Mouse (Mus musculus) midbrain, embryonic 14.5 days (tissue): Measurements from ENCODE around the gene Ttc3. TPM values are rescaled to one million over a fixed set of nuclear protein-coding genes. Genes with fewer than 3 reads are reported as not detected.

Experiments
- ATAC-seq: fragments of 200-750 bp; cut with Nextera tagmentation; 2 replicates; pipeline ENCODE4 v1.8.0; 2017; ENCODE audit warnings: moderate number of reproducible peaks, moderate library complexity; ENCODE audit not compliant: low FRiP score, low TSS enrichment
- DNase-seq: peaks from one replicate; pipeline ENCODE4 v3.0.0-alpha.2; 2015
- H3K27ac ChIP-seq: fragments of 300-500 bp; sonication (generic); replicated peaks from 2 replicates; pipeline ENCODE4 v1.5.1; 2014; ENCODE audit warnings: mild to moderate bottlenecking, low read depth, low read length, moderate library complexity
- H3K27me3 ChIP-seq: fragments of 300-500 bp; sonication (generic); 2 replicates; pipeline ENCODE4 v1.6.1; 2014; ENCODE audit warnings: low read length, control low read depth, mixed read lengths; ENCODE audit not compliant: control insufficient read depth, insufficient read depth
- H3K36me3 ChIP-seq: fragments of 300-500 bp; sonication (generic); 2 replicates; pipeline ENCODE4 v1.6.1; 2014; ENCODE audit warnings: low read length, control low read depth; ENCODE audit not compliant: control insufficient read depth, insufficient read depth
- H3K4me1 ChIP-seq: fragments of 300-500 bp; sonication (generic); 2 replicates; pipeline ENCODE4 v1.6.1; 2014; ENCODE audit warnings: mild to moderate bottlenecking, antibody characterized with exemption, low read length, control low read depth; ENCODE audit not compliant: control insufficient read depth, insufficient read depth
- H3K4me2 ChIP-seq: fragments of 300-500 bp; sonication (generic); 2 replicates; pipeline ENCODE4 v1.6.1; 2014; ENCODE audit warnings: mild to moderate bottlenecking, low read length, moderate library complexity
- H3K4me3 ChIP-seq: fragments of 300-500 bp; sonication (generic); replicated peaks from 2 replicates; pipeline ENCODE4 v1.5.1; 2014; ENCODE audit warnings: low read depth, low read length
- H3K9ac ChIP-seq: fragments of 300-500 bp; sonication (generic); replicated peaks from 2 replicates; pipeline ENCODE4 v1.6.1; 2014; ENCODE audit warnings: mild to moderate bottlenecking, low read length, moderate library complexity
- H3K9me3 ChIP-seq: fragments of 300-500 bp; sonication (generic); 2 replicates; pipeline ENCODE4 v1.6.1; 2016; ENCODE audit warnings: low read length, control low read depth, mixed read lengths; ENCODE audit not compliant: control insufficient read depth
- WGBS: fragments of 180-500 bp; shearing (Covaris S2); extraction: QIAGEN DNeasy Blood & Tissue Kit; methylation state at CpG from one replicate; pipeline ENCODE4 v1.1.7; 2014; 5-methylcytosine and 5-hydroxymethylcytosine counted together
- polyA plus RNA-seq: library from polyadenylated mRNA; unstranded; fragments of >200 nt; fragmentation: Nextera tagmentation; extraction: Ambion mirVana; gene quantifications from 2 replicates; pipeline ENCODE4 v1.2.1, GENCODE M21; 2014

Ttc3 gene
- polyA plus RNA-seq, 1 experiment from 2014 or later = 1,144 TPM

DNA sequence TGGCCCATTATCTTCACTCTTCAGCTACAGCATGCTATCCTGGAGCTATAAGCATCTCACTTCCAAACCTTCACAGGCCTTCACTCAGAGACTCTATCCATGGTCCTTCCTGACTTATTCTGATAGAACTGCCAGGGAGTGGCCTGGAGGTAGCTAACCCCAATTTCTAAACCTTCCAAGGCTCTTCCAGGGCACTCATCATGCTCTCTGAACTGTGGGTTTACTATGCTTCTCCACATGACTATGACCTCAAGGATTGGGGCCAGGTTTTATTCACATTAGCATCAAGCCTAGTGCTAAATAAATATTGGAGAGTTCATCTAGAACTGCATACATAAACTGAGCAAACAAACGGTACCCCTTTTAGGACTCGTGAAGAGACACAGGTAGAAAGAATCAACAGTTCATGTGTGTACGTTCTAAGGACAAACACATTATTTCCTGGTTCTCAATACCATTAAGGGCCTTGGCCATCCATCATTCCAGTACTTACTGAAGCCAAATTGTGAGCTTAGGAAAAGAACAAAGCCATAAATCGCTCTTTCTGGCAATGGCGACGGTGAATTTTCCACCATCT lies 734 bp upstream of the Ttc3 start:
- Histone ChIP-seq H3K9me3 (no peaks in the 10 kb centered on the region), H3K36me3 (peaks cover 9% of the 10 kb centered on the region; the same call in 1 of the 2 replicates), H3K27me3 (no peaks in the 10 kb centered on the region), H3K27ac (peak overlapping the region; percentile 99), H3K4me2 (peak overlapping the region; percentile 80), H3K4me3 (peak overlapping the region; percentile 96), H3K9ac (peak overlapping the region; percentile 79), H3K4me1 (peaks cover 33% of the 10 kb centered on the region)
- 9% methylated on average over 6 of the region's 6 CpGs for WGBS
- peak; percentile 16 for DNase-seq
- ATAC-seq = peak; percentile 0; the same call in 1 of the 2 replicates

GRCm38 (mm10) chr16:94370915-94371300 lies 490 bp downstream of the Ttc3 start:
- peaks cover 37% of the 10 kb centered on the region for H3K4me1 ChIP-seq
- H3K9me3 ChIP-seq = no peaks in the 10 kb centered on the region
- DNase-seq (no peak), ATAC-seq (peak; percentile 78)
- peak overlapping the region; percentile 96 for H3K4me3 ChIP-seq
- H3K36me3 ChIP-seq = peaks cover 4% of the 10 kb centered on the region; the same call in 1 of the 2 replicates
- H3K9ac ChIP-seq = peak overlapping the region; percentile 99
- peak overlapping the region; percentile 99 for H3K27ac ChIP-seq
- H3K27me3 ChIP-seq = no peaks in the 10 kb centered on the region
- H3K4me2 ChIP-seq = peak overlapping the region; percentile 73
- 0% methylated on average over 43 of the region's 43 CpGs for WGBS

GRCm38 (mm10) chr16:94371301-94371931 lies 998 bp downstream of the Ttc3 start, which contains the start of gene Pigp:
Gene Pigp (minus strand): TSS chr16:94371842.
- H3K27ac ChIP-seq = peak within 1 kb of the TSS; percentile 99
- H3K4me1 ChIP-seq = peaks cover 37% of the 10 kb centered on the region
- peak within 1 kb of the TSS; percentile 73 for H3K4me2 ChIP-seq
- peak; percentile 85 for ATAC-seq
- peak within 1 kb of the TSS; percentile 96 for H3K4me3 ChIP-seq
- no peaks in the 10 kb centered on the region for H3K9me3 ChIP-seq
- under 1% methylated on average over 41 of the region's 43 CpGs for WGBS
- H3K27me3 ChIP-seq = no peaks in the 10 kb centered on the region
- 0 out of 2 replicates have a peak, but pooled peaks cover 2% of the 10 kb centered on the region for H3K36me3 ChIP-seq
- H3K9ac ChIP-seq = peak within 1 kb of the TSS; percentile 99
- peak; percentile 95 for DNase-seq

GRCm38 (mm10) chr16:94379386-94379785 lies 9.0 kb downstream of the Ttc3 start:
- no peak overlapping the region for H3K4me3 ChIP-seq
- no peak for ATAC-seq
- H3K9me3 ChIP-seq = no peaks in the 10 kb centered on the region
- H3K9ac ChIP-seq = no peak overlapping the region
- H3K4me1 ChIP-seq = peaks cover 16% of the 10 kb centered on the region
- 95% methylated on average over 1 of the region's 1 CpGs for WGBS
- H3K27ac ChIP-seq = no peak overlapping the region
- no peaks in the 10 kb centered on the region for H3K27me3 ChIP-seq
- H3K4me2 ChIP-seq = no peak overlapping the region
- no peaks in the 10 kb centered on the region for H3K36me3 ChIP-seq
- DNase-seq = no peak

- 0 out of 2 replicates have a peak, but pooled peaks cover 9% of the 10 kb centered on the region for H3K4me1 ChIP-seq
- H3K4me2 ChIP-seq = no peak overlapping the region
- no peak overlapping the region for H3K27ac ChIP-seq
- 96% methylated on average over 3 of the region's 3 CpGs for WGBS
- H3K9me3 ChIP-seq = no peaks in the 10 kb centered on the region
- no peak overlapping the region for H3K9ac ChIP-seq
- H3K36me3 ChIP-seq = peaks cover 12% of the 10 kb centered on the region; the same call in 1 of the 2 replicates
- ATAC-seq (no peak), DNase-seq (no peak)
- no peak overlapping the region for H3K4me3 ChIP-seq
- H3K27me3 ChIP-seq = no peaks in the 10 kb centered on the region
Observed at GRCm38 (mm10) chr16:94383277-94383676, 12.9 kb downstream of the Ttc3 start.

GRCm38 (mm10) chr16:94387690-94388089 lies 17.3 kb downstream of the Ttc3 start:
- Histone ChIP-seq H3K27me3 (no peaks in the 10 kb centered on the region), H3K9me3 (no peaks in the 10 kb centered on the region), H3K4me1 (0 out of 2 replicates have a peak, but pooled peaks cover 5% of the 10 kb centered on the region), H3K9ac (no peak overlapping the region), H3K4me2 (no peak overlapping the region), H3K36me3 (peaks cover 12% of the 10 kb centered on the region; the same call in 1 of the 2 replicates), H3K27ac (no peak overlapping the region), H3K4me3 (no peak overlapping the region)
- WGBS = 94% methylated on average over 7 of the region's 7 CpGs
- DNase-seq (no peak), ATAC-seq (no peak)

DNA sequence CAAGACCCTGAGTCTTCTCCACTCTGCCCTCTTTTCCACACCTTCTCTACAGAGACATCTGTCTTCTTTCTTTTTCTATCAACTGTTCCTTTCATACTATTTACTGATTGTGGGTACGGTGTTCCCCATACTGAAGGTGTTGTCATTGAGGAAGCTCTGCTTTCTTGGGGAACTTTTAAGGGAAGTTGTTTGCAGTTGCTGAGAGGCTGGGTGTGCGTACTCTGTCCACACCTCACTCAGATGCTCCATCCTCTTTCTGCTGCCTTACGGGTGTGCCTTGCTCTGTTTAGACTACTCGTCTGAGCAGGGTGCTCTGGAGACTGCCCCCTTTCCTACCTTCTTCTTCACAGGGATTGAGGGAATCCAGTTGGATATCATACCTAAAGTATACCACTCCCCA lies 21.9 kb downstream of the Ttc3 start:
- no peak overlapping the region for H3K4me2 ChIP-seq
- DNase-seq (no peak), ATAC-seq (no peak)
- H3K4me1 ChIP-seq = no peaks in the 10 kb centered on the region
- no peaks in the 10 kb centered on the region for H3K27me3 ChIP-seq
- no peak overlapping the region for H3K9ac ChIP-seq
- H3K27ac ChIP-seq = no peak overlapping the region
- WGBS = 94% methylated on average over 4 of the region's 4 CpGs
- H3K36me3 ChIP-seq = peaks cover 27% of the 10 kb centered on the region
- H3K4me3 ChIP-seq = no peak overlapping the region
- H3K9me3 ChIP-seq = no peaks in the 10 kb centered on the region

DNA sequence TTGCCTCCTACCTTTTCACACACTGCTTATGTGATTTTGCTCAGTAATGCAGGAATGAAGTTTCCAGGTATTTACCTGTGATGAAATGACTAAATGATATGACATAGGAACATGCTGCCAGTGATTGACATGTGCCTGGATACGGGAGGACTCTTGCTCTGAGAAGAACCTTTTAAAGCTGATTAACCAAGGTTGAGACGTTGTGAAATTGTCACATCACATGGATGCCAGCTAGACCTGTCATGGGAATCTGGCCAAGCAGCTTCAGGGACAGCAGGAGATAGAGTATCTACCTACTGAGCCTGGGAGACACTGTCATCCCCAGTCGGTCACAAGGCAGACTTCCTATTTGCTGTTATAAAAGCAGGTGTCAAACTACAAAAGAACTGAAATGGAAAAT lies 24.6 kb downstream of the Ttc3 start:
- H3K4me3 ChIP-seq = no peak overlapping the region
- peaks cover 23% of the 10 kb centered on the region for H3K36me3 ChIP-seq
- H3K27ac ChIP-seq = no peak overlapping the region
- no peak overlapping the region for H3K4me2 ChIP-seq
- H3K9me3 ChIP-seq = no peaks in the 10 kb centered on the region
- ATAC-seq = no peak
- H3K4me1 ChIP-seq = no peaks in the 10 kb centered on the region
- no peak overlapping the region for H3K9ac ChIP-seq
- no peaks in the 10 kb centered on the region for H3K27me3 ChIP-seq
- no peak for DNase-seq
- WGBS = 78% methylated on average over 3 of the region's 3 CpGs

- Histone ChIP-seq H3K4me1 (no peaks in the 10 kb centered on the region), H3K4me3 (no peak overlapping the region), H3K9me3 (no peaks in the 10 kb centered on the region), H3K27ac (no peak overlapping the region), H3K9ac (no peak overlapping the region), H3K36me3 (peaks cover 23% of the 10 kb centered on the region), H3K4me2 (no peak overlapping the region), H3K27me3 (no peaks in the 10 kb centered on the region)
- 86% methylated on average over 7 of the region's 7 CpGs for WGBS
- DNase-seq (no peak), ATAC-seq (no peak)
Observed at GRCm38 (mm10) chr16:94396641-94397040, 26.2 kb downstream of the Ttc3 start.
